Mouse (Mus musculus): ENCODE results near the gene Tle3. TPM values are rescaled to one million over a fixed set of nuclear protein-coding genes. Genes with fewer than 3 reads are reported as not detected.

The Tle3 gene
- total and polyA plus RNA-seq, 3 experiments, result 29.7 to 162 (median 131) TPM

DNA sequence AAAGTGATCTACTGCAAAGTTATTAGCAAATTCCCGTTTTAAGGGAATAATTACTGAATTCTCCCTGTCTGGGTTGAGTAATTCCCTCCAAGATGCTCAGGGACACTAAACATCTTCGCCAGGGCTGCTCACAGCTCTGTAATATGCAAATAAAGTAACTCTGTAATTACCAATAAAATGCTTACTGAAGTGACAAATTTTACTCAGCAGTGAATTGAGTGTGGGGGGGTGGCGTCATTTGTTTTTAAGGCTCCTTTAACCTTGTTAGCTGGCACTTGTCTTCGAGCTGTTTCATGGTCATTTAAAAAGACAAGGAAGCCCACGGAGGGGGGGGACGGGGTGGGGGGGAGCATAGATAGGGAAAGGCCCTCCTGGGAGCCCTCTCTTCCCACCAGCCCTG, 23.6 kb upstream of the Tle3 start:
- no peaks in the 10 kb centered on the region for H3K9me3 ChIP-seq (replicated peaks)
- ATAC-seq (ENCODE audit: extremely low read depth, insufficient number of reproducible peaks, low FRiP score, poor library complexity, severe bottlenecking) (no peak), DNase-seq (ENCODE audit: low spot score) (no peak)
- H3K4me1 ChIP-seq (ENCODE audit: insufficient read depth, low read depth, low read length), result no peaks in the 10 kb centered on the region
- no peak overlapping the region for H3K4me3 ChIP-seq (ENCODE audit: low read depth, low read length)
- TF ChIP-seq TAL1 (conservative IDR thresholded peaks at IDR 0.05; ENCODE audit: low read depth, low read length) (no peak), POLR2AphosphoS5 (IDR thresholded peaks at IDR 0.05; ENCODE audit: insufficient replicate concordance, low read depth, low read length) (no peak), GATA1 (IDR thresholded peaks at IDR 0.05; ENCODE audit: borderline replicate concordance, low read length) (no peak), CTCF (IDR thresholded peaks at IDR 0.05; ENCODE audit: low read depth, low read length) (no peak), GATA2 (IDR thresholded peaks at IDR 0.05; ENCODE audit: borderline replicate concordance, low read depth, low read length) (no peak)
- peaks cover 16% of the 10 kb centered on the region for H3K27me3 ChIP-seq (ENCODE audit: insufficient read depth, low read length)
- no peaks in the 10 kb centered on the region for H3K36me3 ChIP-seq (replicated peaks)

DNA sequence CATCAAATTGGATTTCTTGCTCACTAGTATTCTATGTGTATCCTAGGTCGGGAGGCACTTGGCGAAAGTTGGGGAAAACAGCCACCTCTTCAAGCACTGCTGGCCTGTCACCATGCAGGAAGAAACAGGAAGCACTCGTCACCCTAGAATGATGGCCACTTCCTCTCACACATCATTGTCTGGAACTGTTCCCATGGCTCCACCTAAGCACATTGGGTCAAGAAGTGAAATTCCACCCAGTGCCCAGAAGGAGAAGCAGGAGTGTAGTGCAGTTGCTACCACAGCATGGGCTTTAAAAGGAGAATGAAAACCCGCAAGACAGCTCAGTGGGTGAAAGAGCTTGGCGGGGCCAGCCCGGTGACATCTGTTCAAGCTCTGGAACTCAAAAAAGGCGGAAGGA, 22.5 kb upstream of the Tle3 start:
- Histone ChIP-seq H3K36me3 (replicated peaks) (no peaks in the 10 kb centered on the region), H3K27me3 (ENCODE audit: insufficient read depth, low read length) (peaks cover 20% of the 10 kb centered on the region), H3K9me3 (replicated peaks) (no peaks in the 10 kb centered on the region), H3K4me3 (ENCODE audit: low read depth, low read length) (no peak overlapping the region), H3K4me1 (ENCODE audit: insufficient read depth, low read depth, low read length) (no peaks in the 10 kb centered on the region)
- TF ChIP-seq TAL1 (conservative IDR thresholded peaks at IDR 0.05; ENCODE audit: low read depth, low read length) (no peak), GATA1 (IDR thresholded peaks at IDR 0.05; ENCODE audit: borderline replicate concordance, low read length) (no peak), CTCF (IDR thresholded peaks at IDR 0.05; ENCODE audit: low read depth, low read length) (no peak), GATA2 (IDR thresholded peaks at IDR 0.05; ENCODE audit: borderline replicate concordance, low read depth, low read length) (no peak), POLR2AphosphoS5 (IDR thresholded peaks at IDR 0.05; ENCODE audit: insufficient replicate concordance, low read depth, low read length) (no peak)
- DNase-seq (ENCODE audit: low spot score) (no peak), ATAC-seq (ENCODE audit: extremely low read depth, insufficient number of reproducible peaks, low FRiP score, poor library complexity, severe bottlenecking) (no peak)

DNA sequence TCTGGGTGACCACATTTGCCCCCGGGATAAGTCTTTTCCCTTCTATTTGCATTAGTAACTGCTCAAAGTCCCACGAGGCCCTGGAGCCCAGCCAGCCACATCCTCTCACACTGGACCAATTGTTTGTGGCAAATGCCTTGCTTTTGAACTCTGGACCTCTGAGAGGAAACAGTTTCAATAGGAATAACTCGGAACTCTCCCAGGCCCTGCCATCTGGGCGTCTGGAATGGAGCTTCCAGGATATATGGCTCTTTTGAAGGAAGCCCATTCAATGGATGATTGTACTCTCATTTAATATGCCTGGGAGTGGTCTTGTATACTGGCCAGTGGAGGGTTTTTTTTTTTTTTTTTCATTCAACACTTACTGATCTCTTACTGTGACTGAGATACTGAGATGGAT, 21.0 kb upstream of the Tle3 start:
- DNase-seq (ENCODE audit: low spot score) (no peak), ATAC-seq (ENCODE audit: extremely low read depth, insufficient number of reproducible peaks, low FRiP score, poor library complexity, severe bottlenecking) (no peak)
- no peaks in the 10 kb centered on the region for H3K4me1 ChIP-seq (ENCODE audit: insufficient read depth, low read depth, low read length)
- H3K9me3 ChIP-seq (replicated peaks), result no peaks in the 10 kb centered on the region
- no peak overlapping the region for H3K4me3 ChIP-seq (ENCODE audit: low read depth, low read length)
- no peaks in the 10 kb centered on the region for H3K36me3 ChIP-seq (replicated peaks)
- no peak for TF ChIP-seq POLR2AphosphoS5 (IDR thresholded peaks at IDR 0.05; ENCODE audit: insufficient replicate concordance, low read depth, low read length)
- TF ChIP-seq GATA1 (IDR thresholded peaks at IDR 0.05; ENCODE audit: borderline replicate concordance, low read length), result no peak
- TF ChIP-seq CTCF (IDR thresholded peaks at IDR 0.05; ENCODE audit: low read depth, low read length), result no peak
- TF ChIP-seq GATA2 (IDR thresholded peaks at IDR 0.05; ENCODE audit: borderline replicate concordance, low read depth, low read length), result no peak
- no peak for TF ChIP-seq TAL1 (conservative IDR thresholded peaks at IDR 0.05; ENCODE audit: low read depth, low read length)
- peaks cover 19% of the 10 kb centered on the region for H3K27me3 ChIP-seq (ENCODE audit: insufficient read depth, low read length)

DNA sequence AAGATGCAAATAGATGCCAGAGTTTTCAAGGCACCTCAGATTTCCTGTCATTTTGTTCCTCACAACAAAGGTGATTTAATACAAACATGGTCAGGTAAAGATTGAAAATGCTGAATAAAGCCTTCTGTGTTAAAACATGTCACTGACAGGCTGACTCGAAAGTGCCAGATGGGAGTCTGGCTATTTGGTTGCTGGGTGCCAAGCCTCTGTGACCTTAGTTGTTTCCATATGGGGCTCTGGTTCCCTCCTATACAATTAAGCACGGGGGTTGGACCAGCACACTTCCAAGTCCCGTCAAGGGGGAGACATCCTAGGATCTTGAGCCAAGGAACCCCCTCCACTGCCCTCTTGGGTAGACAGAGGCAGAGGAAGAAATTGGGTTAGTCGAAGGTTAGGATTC, 13.2 kb upstream of the Tle3 start:
- DNase-seq (ENCODE audit: low spot score), result no peak
- Histone ChIP-seq H3K27me3 (ENCODE audit: insufficient read depth, low read length) (peaks cover 45% of the 10 kb centered on the region), H3K4me1 (ENCODE audit: insufficient read depth, low read depth, low read length) (no peaks in the 10 kb centered on the region), H3K36me3 (replicated peaks) (no peaks in the 10 kb centered on the region), H3K9me3 (replicated peaks) (no peaks in the 10 kb centered on the region), H3K4me3 (ENCODE audit: low read depth, low read length) (no peak overlapping the region)
- ATAC-seq (ENCODE audit: extremely low read depth, insufficient number of reproducible peaks, low FRiP score, poor library complexity, severe bottlenecking), result no peak
- TF ChIP-seq GATA2 (IDR thresholded peaks at IDR 0.05; ENCODE audit: borderline replicate concordance, low read depth, low read length), result no peak
- no peak for TF ChIP-seq CTCF (IDR thresholded peaks at IDR 0.05; ENCODE audit: low read depth, low read length)
- TF ChIP-seq GATA1 (IDR thresholded peaks at IDR 0.05; ENCODE audit: borderline replicate concordance, low read length), result no peak
- TF ChIP-seq TAL1 (conservative IDR thresholded peaks at IDR 0.05; ENCODE audit: low read depth, low read length), result no peak
- no peak for TF ChIP-seq POLR2AphosphoS5 (IDR thresholded peaks at IDR 0.05; ENCODE audit: insufficient replicate concordance, low read depth, low read length)

DNA sequence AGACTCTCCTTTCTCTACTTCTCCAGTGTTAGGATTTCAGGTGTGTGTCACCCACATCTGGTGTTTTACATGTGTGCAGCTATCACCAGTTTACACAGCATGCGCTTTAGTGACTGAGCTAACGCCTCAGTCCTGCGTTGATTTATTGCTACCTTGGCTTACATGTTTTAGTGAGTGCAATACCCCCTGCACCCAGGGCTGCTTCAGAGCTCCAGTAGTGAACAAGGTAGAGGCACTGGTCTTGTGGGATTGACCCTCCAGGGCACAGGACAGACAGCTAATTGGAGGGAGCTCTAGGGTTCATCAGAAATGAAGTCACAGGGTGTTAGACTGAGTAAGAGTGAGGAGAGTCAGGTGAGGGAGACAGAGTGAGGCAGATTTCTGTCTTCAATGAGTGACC, 12.4 kb upstream of the Tle3 start:
- Histone ChIP-seq H3K4me1 (ENCODE audit: insufficient read depth, low read depth, low read length) (no peaks in the 10 kb centered on the region), H3K9me3 (replicated peaks) (no peaks in the 10 kb centered on the region), H3K27me3 (ENCODE audit: insufficient read depth, low read length) (peaks cover 50% of the 10 kb centered on the region), H3K36me3 (replicated peaks) (no peaks in the 10 kb centered on the region), H3K4me3 (ENCODE audit: low read depth, low read length) (no peak overlapping the region)
- ATAC-seq (ENCODE audit: extremely low read depth, insufficient number of reproducible peaks, low FRiP score, poor library complexity, severe bottlenecking), result no peak
- no peak for TF ChIP-seq TAL1 (conservative IDR thresholded peaks at IDR 0.05; ENCODE audit: low read depth, low read length)
- TF ChIP-seq CTCF (IDR thresholded peaks at IDR 0.05; ENCODE audit: low read depth, low read length), result no peak
- TF ChIP-seq GATA1 (IDR thresholded peaks at IDR 0.05; ENCODE audit: borderline replicate concordance, low read length), result no peak
- TF ChIP-seq GATA2 (IDR thresholded peaks at IDR 0.05; ENCODE audit: borderline replicate concordance, low read depth, low read length), result no peak
- TF ChIP-seq POLR2AphosphoS5 (IDR thresholded peaks at IDR 0.05; ENCODE audit: insufficient replicate concordance, low read depth, low read length), result no peak
- DNase-seq (ENCODE audit: low spot score), result no peak

DNA sequence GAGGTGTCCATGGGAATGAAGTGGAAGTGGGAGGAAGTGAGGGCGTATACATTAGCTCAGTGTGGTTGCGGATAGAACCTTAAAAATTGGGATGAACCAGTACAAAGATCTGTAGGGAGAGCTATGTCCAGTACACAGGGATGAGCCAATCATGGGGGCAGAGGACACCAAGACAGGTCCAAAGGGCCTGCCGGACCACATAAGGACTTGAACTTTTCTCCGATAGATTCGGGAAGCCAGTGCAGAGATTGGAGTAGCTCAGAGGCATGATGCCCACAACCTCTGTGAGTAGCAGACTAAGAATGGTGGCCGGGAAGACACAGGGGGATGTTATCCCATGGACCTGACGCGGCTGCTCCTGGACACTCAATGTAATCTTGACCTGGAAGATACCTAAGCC, 12.0 kb upstream of the Tle3 start:
- Histone ChIP-seq H3K4me3 (ENCODE audit: low read depth, low read length) (no peak overlapping the region), H3K27me3 (ENCODE audit: insufficient read depth, low read length) (peaks cover 52% of the 10 kb centered on the region), H3K36me3 (replicated peaks) (no peaks in the 10 kb centered on the region), H3K9me3 (replicated peaks) (no peaks in the 10 kb centered on the region), H3K4me1 (ENCODE audit: insufficient read depth, low read depth, low read length) (no peaks in the 10 kb centered on the region)
- TF ChIP-seq GATA1 (IDR thresholded peaks at IDR 0.05; ENCODE audit: borderline replicate concordance, low read length), result no peak
- no peak for TF ChIP-seq POLR2AphosphoS5 (IDR thresholded peaks at IDR 0.05; ENCODE audit: insufficient replicate concordance, low read depth, low read length)
- TF ChIP-seq CTCF (IDR thresholded peaks at IDR 0.05; ENCODE audit: low read depth, low read length), result no peak
- TF ChIP-seq TAL1 (conservative IDR thresholded peaks at IDR 0.05; ENCODE audit: low read depth, low read length), result no peak
- no peak for DNase-seq (ENCODE audit: low spot score)
- no peak for ATAC-seq (ENCODE audit: extremely low read depth, insufficient number of reproducible peaks, low FRiP score, poor library complexity, severe bottlenecking)

All from G1E (cell line).